Mouse (Mus musculus) gastrocnemius, adult 2 months (tissue): ENCODE measurements around the gene Ifitm3. TPM values are rescaled to one million over a fixed set of nuclear protein-coding genes. Genes with fewer than 3 reads are reported as not detected.
"Not testable (repeated sequence)": the region's sequence is repeated elsewhere in the genome, so short reads cannot be mapped to it uniquely, and the experiment has no call there.

Experiments
- DNase-seq: peaks from one replicate; pipeline ENCODE4 v3.0.0; 2022
- H3K27ac ChIP-seq: fragments of 200-600 bp; 2 replicates; pipeline ENCODE4 v1.8.1; 2022; ENCODE audit warnings: mild to moderate bottlenecking
- H3K4me3 ChIP-seq: fragments of 200-600 bp; 2 replicates; pipeline ENCODE4 v1.8.1; 2022; ENCODE audit warnings: mild to moderate bottlenecking, moderate library complexity
- CTCF ChIP-seq: fragments of 200-600 bp; IDR thresholded peaks from 2 replicates; pipeline ENCODE4 v1.8.1; 2022; ENCODE audit warnings: antibody characterized with exemption, mild to moderate bottlenecking, moderate library complexity
- intact Hi-C: fragments of 180-260 bp; cut with DNase I; formaldehyde crosslinking; loops from one replicate; pipeline ENCODE4 v1.15.1; 2025
- total RNA-seq, 2 experiments: library from RNA; stranded (reverse); gene quantifications; 2 replicates each; pipeline ENCODE4 v1.2.3; 2021

The Ifitm3 gene
- total RNA-seq, 2 experiments from 2014 or later, result 30.8 to 49.0 TPM

DNA sequence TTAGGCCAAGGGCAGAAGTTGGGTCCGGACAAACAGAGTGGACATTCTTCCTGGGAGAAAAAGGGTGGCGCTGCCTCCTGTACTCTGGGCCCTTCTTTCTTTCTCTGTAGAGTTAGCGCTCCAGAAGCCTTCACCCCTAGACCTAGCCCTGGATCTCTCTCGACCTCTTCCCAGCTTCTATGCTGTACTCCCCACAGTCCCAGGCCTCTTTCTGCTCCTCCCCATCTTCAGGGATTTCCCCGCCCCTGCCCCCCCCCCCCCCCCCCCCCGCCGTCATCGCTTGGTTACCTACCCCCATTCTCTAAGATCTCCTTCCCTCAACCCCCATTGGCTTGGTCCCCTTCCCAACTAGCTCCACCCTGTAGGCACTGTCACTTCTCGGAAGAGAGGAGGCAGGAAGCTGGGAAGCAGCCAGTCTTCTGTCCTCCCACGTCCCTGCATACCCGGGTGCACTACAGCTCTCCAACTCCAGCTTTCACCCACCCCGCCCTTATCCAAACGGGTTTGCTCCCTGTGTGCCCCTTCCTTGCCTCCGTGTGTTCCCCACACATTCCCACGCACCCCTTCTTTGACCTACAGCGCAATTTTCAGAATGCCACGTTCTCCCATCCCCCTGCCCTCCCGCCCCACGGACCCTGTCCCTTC lies 37.1 kb upstream of the Ifitm3 start:
- TF ChIP-seq CTCF, result no peak
- intact Hi-C loops, result loop anchor here (1.0 to 2.0 kb wide), 5 partner anchors 38 to 203 kb away; no protein-coding TSS in a partner anchor
- Histone ChIP-seq H3K4me3 (peak overlapping the region; percentile 71), H3K27ac (peak overlapping the region; percentile 95)
- peak; percentile 89 for DNase-seq

DNA sequence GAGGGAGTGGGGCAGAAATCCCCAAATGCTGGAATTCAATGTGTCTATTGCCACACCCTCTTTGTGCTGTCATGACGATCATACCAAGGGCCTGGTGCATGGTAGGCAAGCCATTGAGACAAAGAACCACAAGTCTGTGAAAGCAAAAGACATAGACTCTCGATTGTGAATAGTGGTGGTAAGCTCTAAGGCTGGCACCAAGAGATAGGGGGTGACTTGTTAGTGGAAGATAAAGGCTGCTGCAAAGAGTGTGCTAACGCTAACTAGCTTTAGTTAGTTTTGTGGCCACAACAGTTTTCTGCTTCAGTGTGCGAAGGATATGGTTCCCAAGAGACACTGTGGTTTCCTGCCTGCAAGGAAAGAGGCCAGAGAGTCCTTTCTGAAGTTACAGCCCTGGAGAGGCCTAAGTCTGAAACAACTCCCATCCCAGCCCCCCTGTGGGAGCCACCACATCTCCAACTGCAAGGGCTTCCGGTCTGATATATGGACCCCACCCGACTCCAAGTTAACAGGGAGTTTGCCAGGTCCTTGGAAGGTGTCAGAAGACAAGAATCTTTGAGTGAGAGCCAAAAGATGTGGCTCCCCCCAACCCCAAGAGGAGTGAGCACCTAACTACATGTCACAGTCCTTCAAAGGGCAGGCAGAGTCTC lies 36.5 kb upstream of the Ifitm3 start:
- no peak for TF ChIP-seq CTCF
- H3K27ac ChIP-seq, result peak overlapping the region; percentile 95
- intact Hi-C loops, result loop anchor here (2.0 kb wide), 1 partner anchor 90 kb away; no protein-coding TSS in a partner anchor
- peak overlapping the region; percentile 71 for H3K4me3 ChIP-seq
- DNase-seq, result peak; percentile 58

DNA sequence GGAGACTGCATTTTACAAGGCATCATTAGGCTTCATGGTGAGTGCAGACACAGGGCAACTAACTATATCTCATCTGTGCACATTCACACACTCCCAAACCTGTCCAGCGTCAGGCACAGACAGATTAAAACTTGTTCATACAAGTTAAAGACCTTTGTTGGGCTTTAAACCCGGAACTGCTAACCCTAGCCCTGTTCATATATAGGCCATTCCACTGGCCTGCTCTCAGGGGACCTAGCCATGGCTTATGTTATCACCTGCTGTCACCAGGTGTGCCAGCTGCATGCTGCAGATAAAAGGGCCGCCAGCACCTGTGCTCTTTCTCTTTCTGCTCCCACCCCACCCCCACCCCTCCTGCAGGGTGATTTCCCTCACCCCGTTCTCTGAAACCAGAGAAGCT lies 32.0 kb upstream of the Ifitm3 start:
- H3K27ac ChIP-seq, result peak overlapping the region; percentile 85; the same call in 1 of the 2 replicates
- DNase-seq, result no peak
- intact Hi-C loops, result no loop called here
- TF ChIP-seq CTCF, result no peak
- H3K4me3 ChIP-seq, result no peak overlapping the region

DNA sequence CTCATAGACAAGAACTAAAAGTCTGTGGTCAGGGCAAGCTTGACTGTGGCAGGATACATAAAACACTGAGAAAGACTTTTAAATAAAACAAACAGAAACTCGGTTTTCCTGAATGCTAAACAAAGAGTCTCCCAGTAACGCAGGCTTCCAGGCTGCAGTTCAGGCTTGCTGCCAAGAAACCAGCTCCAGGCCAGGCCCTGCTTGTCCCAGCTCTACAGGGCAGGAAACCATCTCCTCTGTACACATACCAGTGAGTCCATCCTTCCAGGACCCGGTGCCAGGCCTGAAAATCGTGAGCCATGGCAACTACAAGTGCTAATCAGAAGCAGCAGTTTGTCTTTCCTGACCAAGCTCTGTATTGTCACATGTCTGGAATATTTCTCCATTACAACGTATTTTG lies 31.1 kb upstream of the Ifitm3 start:
- intact Hi-C loops, result no loop called here
- DNase-seq, result peak; percentile 86
- Histone ChIP-seq H3K4me3 (peak overlapping the region; percentile 17), H3K27ac (peak overlapping the region; percentile 85)
- TF ChIP-seq CTCF, result no peak

DNA sequence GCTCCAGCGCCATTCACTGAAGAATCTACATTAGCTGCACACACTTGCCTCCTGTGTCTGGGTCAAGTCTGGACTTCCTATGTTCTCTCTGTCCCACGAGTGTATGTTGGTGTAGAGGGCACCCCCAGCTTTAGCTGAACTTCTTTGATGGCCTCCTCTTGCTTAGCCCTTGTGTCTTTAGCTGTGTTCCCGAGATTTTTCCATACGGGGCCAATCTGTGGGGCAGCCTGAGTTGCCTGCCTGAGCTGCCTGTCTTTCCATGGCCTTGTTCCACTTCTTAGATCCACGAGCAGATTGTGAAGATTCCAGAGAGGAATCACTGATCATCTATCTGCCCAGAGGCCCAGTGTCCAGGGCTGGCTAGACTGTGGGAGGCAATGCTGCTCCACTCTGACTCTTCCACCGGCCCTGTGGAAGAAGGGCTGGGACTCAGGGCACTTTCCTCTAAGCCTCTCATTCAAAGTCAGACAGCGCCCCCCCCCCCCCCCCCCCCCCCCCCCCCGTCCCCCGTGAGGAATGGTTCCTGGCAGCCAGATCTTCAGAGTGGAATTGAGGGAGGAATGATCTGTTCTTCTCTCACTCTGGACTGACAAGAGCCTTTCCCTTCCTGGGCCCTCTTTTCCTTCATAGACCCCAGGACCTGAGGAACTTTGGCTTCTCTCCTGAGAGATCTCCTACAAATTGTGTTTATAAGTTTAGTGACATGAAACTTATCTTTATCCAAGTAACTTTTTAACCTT lies 30.5 kb upstream of the Ifitm3 start:
- intact Hi-C loops, result no loop called here
- H3K4me3 ChIP-seq, result peak overlapping the region; percentile 17
- no peak for DNase-seq
- no peak for TF ChIP-seq CTCF
- peak overlapping the region; percentile 85 for H3K27ac ChIP-seq

DNA sequence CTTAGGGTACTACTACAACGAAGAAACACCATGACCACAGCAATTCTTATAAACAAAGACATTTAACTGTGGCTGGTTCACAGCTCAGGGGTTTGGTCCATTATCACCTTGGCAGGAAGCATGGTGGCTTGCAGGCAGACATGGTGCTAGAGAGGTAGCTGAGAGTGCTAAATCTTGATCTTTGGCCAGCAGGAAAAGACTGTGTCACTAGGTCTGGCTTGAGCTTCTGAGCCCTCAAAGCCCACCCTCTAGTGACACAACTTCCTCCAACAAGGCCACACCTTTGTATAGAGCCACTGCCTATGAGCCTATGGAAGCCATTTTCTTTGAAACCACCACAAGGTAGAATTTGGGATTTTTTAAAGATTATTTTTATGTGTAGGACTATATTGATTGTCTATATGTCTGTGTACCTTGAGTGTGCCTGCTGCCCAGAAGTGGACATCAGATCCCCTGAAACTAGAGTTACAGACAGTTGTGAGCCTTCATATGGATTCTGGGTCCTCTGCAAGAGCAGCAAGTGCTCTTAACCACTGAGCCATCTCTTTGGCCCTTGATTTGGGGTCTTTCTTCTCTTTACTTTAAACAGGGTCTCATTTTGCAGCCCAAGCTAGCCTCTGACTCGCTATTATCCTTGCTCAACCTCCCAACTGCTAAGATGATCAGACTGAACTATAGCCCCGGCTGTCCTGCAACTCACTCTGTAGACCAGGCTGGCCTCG lies 29.0 kb upstream of the Ifitm3 start:
- Histone ChIP-seq H3K4me3 (no peak overlapping the region), H3K27ac (no peak overlapping the region)
- no peak for TF ChIP-seq CTCF
- no peak for DNase-seq
- intact Hi-C loops, result no loop called here

DNA sequence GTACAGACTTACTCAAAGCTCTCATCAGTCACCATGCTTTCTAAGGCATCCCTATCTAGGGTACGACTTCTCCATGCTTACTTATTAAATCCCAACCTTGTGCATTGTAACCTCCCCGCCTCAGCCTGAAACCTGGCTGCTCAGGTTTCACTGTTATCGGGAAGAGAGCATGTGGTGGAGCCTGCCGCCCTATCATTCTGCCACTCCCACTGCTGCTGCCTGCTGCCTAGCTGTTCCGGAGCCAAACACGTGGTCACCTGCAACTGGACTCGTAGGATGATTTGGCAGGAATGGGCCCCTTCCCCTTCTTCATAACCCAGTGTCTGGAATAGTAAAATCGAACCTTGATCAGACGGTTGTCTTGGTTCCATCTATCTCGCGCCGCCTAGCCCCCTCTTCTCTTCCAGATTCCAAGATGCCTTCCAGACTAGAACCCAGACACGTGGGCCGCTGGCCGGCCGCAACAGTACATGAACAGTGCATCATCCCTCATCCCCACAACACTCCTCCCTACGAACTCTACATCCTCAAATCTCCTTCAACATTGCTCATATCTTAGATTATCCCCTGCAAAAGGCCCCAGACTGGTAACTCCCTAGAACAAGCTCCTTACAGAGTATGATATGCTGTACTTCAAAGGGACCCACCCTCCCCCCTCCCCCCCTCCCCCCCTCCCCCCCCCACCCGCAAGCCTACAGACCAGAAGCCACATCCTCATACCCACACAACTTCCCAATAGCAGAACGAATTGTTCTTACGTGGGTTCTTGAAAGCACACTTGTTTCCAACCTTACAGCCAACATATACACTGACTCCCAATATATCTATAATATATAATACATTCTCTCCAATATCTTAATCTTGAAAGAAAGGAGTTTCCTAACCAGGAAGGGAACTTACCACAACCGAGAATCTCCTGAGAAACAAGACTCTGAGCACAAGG lies 27.8 kb upstream of the Ifitm3 start:
- Histone ChIP-seq H3K4me3 (no peak overlapping the region), H3K27ac (no peak overlapping the region)
- no peak for TF ChIP-seq CTCF
- intact Hi-C loops, result no loop called here
- DNase-seq, result no peak

DNA sequence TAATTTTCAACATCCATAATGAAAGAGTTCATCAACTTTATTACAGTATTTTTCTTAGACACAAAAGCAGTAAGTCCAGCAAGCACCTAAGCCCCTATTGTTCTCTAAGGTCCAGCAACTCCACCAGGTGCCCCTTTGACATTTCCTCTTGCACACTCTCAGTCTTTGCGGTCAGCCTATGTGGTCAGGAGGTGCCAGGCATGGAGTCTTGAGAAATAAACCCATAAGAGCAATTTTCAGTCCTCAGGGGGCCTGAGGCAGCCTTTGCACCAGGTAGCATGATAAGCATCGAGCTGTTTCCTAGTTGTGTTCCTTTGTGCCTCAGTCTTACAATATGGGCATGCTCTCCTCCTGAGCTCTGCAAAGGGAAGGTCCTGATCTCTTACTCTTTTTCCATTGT lies 26.1 kb upstream of the Ifitm3 start:
- H3K4me3 ChIP-seq, DNase-seq, H3K27ac ChIP-seq, intact Hi-C loops: not testable (repeated sequence)

DNA sequence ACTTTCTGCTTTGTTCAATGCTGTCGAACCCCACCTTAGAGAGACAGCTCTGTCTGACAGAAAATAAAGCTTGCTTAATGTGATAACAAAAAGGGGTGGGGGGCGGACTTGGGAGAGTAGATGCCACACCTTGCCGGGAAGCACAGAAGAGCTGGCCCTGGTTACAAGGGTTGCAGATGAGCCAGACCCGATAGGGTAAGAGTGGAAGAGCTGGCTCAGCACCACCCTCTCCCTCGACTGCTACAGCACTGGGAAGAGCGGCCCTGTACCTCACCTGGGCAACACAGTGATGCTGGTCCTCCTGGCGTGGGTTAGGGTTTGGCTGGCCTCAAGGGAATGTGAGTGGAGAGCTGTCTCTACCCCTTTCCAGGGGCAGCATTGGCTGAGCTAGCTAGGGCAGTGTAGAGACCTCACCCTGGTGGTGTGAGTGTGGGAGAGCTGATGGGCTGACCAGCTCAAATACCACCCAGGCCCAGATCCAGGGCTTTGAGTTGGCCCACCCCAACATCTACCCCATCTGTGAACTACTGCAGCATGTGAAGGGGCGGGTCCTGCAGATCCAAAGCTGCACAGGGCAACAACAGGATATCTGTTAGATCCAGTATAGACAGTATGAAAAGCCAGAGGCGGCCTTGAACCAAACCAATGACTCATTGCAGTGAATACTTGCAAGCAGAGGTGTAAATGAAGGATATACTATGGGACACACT lies 22.0 kb upstream of the Ifitm3 start:
- no peak overlapping the region for H3K4me3 ChIP-seq
- intact Hi-C loops, result no loop called here
- no peak for TF ChIP-seq CTCF
- H3K27ac ChIP-seq, result no peak overlapping the region
- DNase-seq, result no peak

DNA sequence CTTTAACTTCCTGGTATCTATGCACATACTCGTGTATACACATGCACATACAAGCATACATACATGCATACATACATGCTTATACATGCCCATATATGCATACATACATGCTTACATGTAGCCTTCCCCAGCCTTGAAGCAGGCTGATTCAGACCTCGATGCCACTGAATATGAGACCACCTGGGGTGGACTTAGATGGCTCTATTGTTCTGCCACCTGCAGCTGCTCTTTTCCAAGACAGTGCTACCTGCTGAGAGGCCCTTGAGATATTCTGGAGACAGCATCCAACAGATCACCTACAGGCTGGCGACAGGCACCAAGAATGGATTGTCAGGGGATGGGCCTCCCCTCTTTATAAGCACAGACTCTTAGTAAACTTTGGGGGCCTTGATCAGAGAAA lies 19.8 kb upstream of the Ifitm3 start:
- H3K4me3 ChIP-seq, result no peak overlapping the region
- intact Hi-C loops, result no loop called here
- no peak overlapping the region for H3K27ac ChIP-seq
- DNase-seq, result no peak
- TF ChIP-seq CTCF, result no peak

DNA sequence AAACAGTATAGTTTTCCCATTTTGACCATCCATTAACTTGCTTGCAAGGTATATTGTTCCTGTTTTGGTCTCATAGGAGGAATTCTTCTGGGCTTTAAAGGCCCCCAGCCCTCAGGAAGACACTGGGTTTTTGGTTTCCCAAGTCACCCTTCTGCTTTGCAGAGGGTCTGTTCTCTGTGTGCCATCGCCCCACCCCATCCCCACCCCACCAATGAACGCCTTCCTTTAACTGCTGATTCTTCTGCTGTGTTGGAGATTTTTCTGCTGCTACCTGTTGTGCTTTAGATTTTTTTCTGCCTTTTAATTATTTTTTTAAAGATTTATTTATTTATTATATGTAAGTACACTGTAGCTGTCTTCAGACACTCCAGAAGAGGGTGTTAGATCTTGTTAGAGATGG lies 18.3 kb upstream of the Ifitm3 start, which contains the start of gene Gm17387:
TSS of gene Gm17387 (plus strand) at position 301 of the 400 bp plus-strand sequence.
- no peak for DNase-seq
- no peak within 1 kb of the TSS for H3K27ac ChIP-seq
- no peak within 1 kb of the TSS for H3K4me3 ChIP-seq
- no peak for TF ChIP-seq CTCF
- intact Hi-C loops, result no loop called here
